Mouse (Mus musculus) olfactory bulb, adult 2 months (tissue): Measurements from ENCODE around the gene Kiz.

Source experiments
- CTCF ChIP-seq: fragments of 200-500 bp; IDR thresholded peaks from 2 replicates; pipeline ENCODE4 v1.5.1; 2012; ENCODE audit warnings: low read depth, mild to moderate bottlenecking, low read length, moderate library complexity; ENCODE audit not compliant: insufficient read depth
- POLR2A ChIP-seq: fragments of 200-500 bp; IDR thresholded peaks from 2 replicates; pipeline ENCODE4 v1.6.1; 2012; ENCODE audit warnings: mild to moderate bottlenecking, low read depth, low read length, moderate library complexity; ENCODE audit not compliant: insufficient read depth

GRCm38 (mm10) chr2:146828006-146828405, 27.7 kb upstream of the Kiz start:
- no peak for TF ChIP-seq POLR2A
- TF ChIP-seq CTCF = no peak
